Mouse (Mus musculus): ENCODE data around the gene Sult6b1.
A peak's percentile ranks its signal among the peaks of the same experiment; 100 is the strongest.

Gene Sult6b1

DNA sequence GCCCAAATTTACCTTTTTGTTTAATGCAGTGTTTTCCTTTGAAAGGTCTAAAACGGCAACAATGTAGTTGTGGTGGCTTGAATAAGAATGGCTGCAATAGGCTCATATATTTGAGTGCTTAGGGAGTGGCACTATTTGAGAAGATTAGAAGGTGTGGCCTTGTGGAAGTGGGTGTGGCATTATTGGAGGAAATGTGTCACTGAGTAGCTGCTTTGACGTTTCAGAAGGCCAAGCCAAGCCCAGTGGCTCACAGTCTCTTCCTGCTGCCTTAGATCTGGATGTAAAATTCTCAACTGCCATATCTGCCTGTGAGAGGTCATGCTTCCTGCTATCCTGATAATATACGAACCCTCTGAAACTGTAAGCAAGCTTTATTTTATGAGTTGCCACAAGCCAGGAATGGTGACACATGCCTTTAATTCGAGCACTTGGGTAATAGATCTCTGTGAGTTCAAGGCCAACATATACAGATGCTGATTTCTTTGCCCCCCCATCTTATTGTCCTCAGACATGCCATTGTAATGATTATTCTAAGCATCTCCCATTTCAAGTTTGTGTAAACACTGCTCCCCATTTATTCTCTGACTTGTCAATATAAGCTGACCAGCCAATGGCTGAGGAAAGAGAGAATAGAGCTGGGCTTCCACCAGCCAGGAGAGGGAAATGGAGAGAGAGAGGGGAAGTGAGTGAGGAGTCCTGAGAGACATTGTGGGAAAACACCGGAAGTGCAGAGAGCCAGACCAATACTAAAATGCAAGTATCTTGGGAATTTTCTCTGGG lies 21.3 kb downstream of the Sult6b1 start:
- DNase-seq (ENCODE audit: low spot score in 2 of 2), result no peak

DNA sequence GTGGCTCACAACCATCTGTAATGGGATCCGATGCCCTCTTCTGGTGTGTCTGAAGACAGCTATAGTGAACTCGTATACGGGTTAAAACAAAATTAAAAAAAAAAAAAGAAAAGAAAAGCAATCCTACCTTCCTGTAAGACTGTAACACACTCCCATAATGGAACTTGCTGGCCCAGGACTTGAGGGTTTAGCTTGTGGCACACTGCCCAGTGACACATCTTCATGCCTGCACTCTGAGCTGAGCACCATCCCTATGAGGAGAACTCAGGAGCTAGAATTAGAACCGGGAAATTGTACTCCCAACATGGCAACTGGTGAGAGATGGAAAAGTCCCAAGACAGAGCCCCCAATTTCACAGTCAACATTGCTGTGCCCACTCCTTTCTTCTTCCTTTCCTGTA lies 23.5 kb downstream of the Sult6b1 start:
- DNase-seq (ENCODE audit: low spot score in 2 of 2), result no peak

DNA sequence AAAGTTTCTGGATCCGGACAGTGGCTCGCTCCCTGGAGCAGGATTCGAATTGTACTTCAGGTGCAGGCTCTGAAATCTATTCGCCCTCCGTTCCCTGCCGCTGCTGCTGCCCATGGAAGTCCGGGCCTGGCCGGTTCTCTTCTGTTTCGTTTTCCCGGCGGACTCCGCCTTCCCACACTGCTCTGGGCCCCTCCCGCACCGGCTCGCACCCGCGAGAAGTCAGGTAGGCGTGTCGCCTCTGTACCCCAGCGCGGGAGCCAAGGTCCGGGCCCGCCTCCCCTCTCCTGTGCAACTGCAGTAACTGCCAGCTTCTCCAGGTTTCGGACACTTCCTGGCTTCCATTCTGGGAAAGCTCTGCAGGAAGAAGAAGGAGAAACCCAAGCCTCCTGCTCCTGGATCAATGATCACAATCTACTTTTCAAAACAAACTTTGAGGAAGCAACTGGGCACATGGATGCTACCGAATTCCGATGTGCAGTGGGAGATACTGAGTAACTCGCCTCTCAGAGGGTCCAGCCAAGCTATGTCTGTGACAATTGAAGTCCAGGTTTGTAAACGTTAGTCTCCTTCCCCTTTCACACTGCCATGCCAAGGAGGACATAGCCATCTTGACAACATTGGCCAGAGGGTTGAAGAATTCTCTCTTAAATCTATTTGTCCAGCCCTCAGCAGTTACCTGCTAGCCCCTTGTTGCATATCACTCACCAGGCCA lies 24.2 kb downstream of the Sult6b1 start, which contains the start of gene Eif2ak2:
Gene Eif2ak2, minus strand, starts transcription at position 173 of the 712 bp plus-strand sequence.
- DNase-seq (ENCODE audit: low spot score in 2 of 2), result peak; percentile 79 to 90

DNA sequence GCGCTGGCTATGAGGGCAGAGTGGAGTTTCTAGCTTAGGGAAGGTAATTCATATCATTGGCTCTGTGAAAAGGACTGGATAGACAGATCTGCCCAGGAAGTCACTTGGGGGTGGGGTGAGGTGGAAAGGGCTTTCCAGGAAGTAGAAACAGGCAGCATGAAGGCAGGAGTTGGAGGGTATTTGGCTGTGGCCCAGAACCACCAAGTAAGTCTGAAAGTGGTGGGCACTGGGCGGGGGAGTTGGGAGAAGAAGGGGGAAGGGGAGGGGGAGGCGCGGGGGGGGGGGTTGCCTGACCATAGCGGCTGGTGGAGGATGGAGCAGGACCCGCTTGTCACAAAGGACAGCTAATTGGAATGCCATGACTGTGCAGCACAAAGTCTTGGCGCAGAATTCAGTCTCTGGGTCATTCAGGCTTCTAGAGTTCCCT lies 24.9 kb downstream of the Sult6b1 start:
- DNase-seq (ENCODE audit: low spot score in 2 of 2), result peak in 1 of 2 experiments; percentile 7

DNA sequence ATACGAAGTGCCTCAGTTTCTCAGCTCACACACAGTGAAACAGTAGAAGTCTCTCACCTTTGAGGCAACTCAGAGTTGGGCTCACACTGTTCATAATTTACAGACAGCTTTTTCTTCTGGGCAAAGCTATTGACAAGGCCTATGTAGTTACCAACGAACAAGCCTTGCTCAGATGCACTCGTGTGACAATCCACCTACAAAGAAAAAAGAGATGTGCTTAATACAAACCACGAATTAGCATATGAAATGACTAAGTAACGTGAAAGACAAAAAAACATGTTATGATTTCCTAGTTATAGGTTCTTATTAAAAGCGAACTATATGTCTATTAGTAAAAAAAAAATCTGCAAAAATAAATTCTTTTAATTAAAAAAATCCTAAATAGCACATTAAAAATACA lies 32.9 kb downstream of the Sult6b1 start:
- no peak for DNase-seq (ENCODE audit: low spot score in 2 of 2)

DNA sequence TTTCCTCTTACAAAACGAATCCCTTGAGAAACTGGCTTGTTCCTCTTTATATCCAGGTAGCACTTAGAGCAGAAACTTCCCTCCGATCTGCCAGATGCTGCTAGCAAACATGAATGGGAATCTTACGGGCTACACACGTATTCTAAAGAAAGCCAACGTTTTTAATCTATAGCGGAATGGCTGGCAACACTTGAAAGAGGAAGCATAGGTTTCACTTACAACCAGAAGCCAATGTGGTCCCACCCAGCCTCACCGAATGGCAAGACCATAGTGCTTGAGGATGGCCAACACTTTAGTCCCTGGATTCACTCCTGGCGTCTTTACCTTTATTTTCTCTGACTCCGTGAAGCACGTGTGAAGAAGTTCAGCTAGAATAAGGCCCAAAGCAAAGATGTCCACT lies 50.5 kb downstream of the Sult6b1 start:
- no peak for DNase-seq (ENCODE audit: low spot score in 2 of 2)

DNA sequence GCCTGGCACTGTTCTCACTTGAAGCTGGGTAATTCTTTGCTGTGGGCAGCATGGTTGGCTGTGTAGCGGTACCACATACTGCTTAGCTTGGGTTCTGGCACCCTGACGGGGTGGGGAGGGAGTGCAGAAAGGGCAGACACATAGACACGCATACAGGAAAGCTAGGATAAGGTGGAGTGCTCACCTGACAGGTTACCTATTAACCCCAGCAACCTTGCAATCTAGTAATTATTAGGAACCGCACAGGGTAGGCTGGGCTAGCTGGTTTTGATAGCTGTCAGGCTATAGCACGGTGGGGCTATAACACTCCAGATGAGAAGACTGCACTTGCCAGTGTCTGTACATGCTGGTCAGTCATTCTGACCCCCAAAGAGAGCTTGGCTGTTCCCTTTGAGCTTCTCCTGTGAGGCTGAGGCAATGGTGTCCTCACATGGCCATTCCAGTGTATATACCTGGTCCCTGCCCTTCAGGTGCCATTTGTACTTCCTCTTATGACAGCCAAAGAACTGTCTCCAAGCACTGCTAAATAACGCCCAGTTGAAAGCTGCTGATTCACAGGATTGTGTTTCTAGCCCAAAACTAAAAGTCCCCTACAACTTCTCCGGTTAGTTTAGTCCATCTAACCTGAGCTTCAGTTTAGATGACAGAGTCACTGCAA lies 64.4 kb downstream of the Sult6b1 start:
- DNase-seq (ENCODE audit: low spot score in 2 of 2), result no peak

DNA sequence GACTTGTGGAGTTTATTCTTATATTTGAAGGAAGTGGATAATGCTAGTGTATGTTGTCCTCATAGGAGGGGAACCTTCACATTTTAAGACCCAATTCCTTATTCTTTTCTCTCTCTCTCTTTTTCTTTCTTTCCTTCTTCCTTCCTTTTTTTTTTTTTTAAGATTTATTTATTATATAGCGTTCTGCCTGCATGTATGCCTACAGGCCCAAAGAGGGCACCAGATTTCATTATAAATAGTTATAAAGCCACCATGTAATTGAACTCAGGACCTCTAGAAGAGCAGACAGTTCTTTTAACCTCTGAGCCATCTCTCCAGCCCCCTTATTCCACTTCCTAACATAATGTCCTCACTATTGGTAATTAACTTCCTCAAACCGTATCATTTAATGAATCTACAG lies 70.7 kb downstream of the Sult6b1 start:
- DNase-seq (ENCODE audit: low spot score in 2 of 2), result no peak

DNA sequence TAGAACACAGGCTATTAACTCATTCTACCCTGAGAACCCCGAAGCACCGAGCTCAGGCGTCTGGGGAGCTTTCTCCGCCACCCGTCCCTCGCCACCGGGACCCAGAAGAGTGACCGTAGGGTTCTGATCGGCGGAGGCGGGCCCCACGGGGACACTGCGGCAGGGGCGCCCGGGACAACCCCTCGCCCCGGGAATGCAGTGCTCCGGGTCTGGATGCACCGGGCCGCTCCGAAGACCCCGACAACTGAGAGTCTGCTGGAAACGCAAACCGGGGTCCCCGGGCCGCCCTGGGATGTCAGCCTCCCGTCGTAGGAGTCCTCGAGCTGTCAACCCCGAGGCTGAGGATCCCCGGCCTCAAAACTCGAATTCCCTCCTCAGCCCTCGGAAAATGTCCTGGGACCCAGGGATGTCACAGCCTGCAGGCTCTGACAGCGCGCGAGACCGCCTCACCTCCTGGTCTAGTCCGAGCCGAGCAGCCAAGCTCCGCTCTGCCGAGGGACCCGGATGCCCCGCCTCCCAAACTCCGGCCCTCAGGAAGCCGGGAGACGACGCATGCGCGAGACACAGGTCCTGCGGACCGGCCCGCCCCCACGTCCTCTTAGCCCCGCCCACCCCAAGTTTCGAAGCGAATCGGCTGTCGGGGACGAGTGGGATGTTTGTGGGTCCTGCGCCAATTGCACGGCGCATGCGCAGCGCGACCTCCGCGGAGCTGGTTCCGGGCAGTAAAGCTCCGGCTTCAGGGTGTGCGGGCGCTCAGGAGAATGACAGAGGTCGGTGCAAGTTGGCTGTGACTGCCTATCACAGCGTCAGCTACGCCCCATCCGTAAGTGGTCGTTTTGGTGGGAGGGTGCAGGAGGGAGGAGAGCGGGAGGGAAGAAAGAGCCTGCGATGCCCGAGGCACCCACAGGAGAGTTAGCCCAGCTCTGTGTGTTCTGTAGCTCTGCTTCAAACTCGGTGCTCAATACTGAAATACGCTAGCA lies 71.6 kb downstream of the Sult6b1 start, which contains the start of the genes Heatr5b and Gpatch11:
Gene Heatr5b, minus strand, starts transcription at position 509 of the 980 bp plus-strand sequence.
Gene Gpatch11, plus strand, starts transcription at position 712 of the 980 bp plus-strand sequence.
- peak; percentile 94 to 98 for DNase-seq (ENCODE audit: low spot score in 2 of 2)

All from urinary bladder, postnatal 36 days (tissue).